Mouse (Mus musculus): Measurements from ENCODE around the gene Padi3. TPM values are rescaled to one million over a fixed set of nuclear protein-coding genes. Genes with fewer than 3 reads are reported as not detected.

Gene Padi3
- polyA plus RNA-seq, 1 experiment, result 1.1 TPM

DNA sequence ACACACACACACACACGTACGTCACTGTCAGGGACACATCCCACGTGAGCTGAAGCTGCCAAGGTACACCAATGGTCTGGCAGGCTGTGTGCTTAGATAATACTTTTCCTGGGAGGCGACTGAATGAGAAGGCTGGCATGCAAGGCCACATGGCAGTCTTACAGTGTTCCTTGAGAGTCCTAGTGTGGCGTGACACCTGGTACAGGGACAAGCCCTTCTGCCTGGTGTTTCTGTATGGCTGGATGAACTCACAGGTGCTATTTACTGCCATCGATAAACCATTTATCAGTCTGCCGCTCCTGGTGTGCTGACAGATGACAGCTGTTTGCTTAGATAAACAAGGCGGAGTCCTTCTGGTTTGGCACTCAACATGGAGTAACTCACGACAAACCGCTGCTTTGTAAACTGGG is 44.0 kb upstream of the Padi3 start:
- TF ChIP-seq MAX (IDR thresholded peaks at IDR 0.05) (no peak), MYOD1 (IDR thresholded peaks at IDR 0.05; ENCODE audit: control insufficient read depth, insufficient read length, low read depth) (peak; percentile 59)
- H3K36me3 ChIP-seq (ENCODE audit: control insufficient read depth, insufficient read depth), result no peaks in the 10 kb centered on the region

DNA sequence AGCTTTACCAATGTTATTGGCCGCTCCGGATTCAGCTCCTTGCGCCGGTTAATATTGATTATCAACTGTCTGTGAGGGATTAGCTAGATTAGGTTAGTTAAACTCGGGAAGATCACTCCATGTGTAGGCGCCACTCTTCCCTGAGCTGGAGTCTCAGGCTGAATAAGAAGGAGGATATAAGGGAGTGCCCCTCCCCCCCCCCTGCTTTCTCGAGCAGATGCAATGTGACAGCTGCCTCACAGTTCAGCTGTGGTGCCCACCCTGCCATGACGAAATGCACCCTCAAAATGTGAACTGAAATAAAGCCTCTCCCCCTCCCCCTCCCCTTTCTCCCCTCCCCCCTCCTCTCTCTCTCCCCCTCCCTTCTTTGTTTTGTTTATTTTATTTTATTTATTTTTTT is 43.2 kb upstream of the Padi3 start:
- H3ac ChIP-seq (ENCODE audit: control insufficient read depth, insufficient read length, low read depth), result no peak overlapping the region
- no peak overlapping the region for H3K4me3 ChIP-seq (ENCODE audit: insufficient read depth, poor library complexity, severe bottlenecking)
- no peaks in the 10 kb centered on the region for H3K79me2 ChIP-seq (ENCODE audit: control insufficient read depth, insufficient read depth)
- no peaks in the 10 kb centered on the region for H3K79me3 ChIP-seq (ENCODE audit: low read depth)
- no peaks in the 10 kb centered on the region for H3K36me3 ChIP-seq (ENCODE audit: control insufficient read depth, insufficient read depth)
- no peaks in the 10 kb centered on the region for H3K27me3 ChIP-seq (ENCODE audit: control insufficient read depth, insufficient read depth, insufficient read length)
- TF ChIP-seq MAX (IDR thresholded peaks at IDR 0.05) (no peak), FOSL1 (IDR thresholded peaks at IDR 0.05; ENCODE audit: insufficient read depth, low read length, poor library complexity, severe bottlenecking) (no peak), USF1 (IDR thresholded peaks at IDR 0.05; ENCODE audit: low read depth) (no peak), CTCF (IDR thresholded peaks at IDR 0.05; ENCODE audit: control insufficient read depth, insufficient read depth, insufficient read length) (no peak), MYOG (IDR thresholded peaks at IDR 0.05; ENCODE audit: control insufficient read depth, extremely low read depth, insufficient read length) (no peak), MYOD1 (IDR thresholded peaks at IDR 0.05; ENCODE audit: control insufficient read depth, insufficient read length, low read depth) (no peak), CEBPB (IDR thresholded peaks at IDR 0.05; ENCODE audit: low read depth) (no peak)

More for the DNA sequence above, 44.0 kb upstream of the Padi3 start:
- no peaks in the 10 kb centered on the region for H3K79me2 ChIP-seq (ENCODE audit: control insufficient read depth, insufficient read depth)
- H3K4me3 ChIP-seq (ENCODE audit: insufficient read depth, poor library complexity, severe bottlenecking), result no peak overlapping the region
- H3K79me3 ChIP-seq (ENCODE audit: low read depth), result no peaks in the 10 kb centered on the region
- H3ac ChIP-seq (ENCODE audit: control insufficient read depth, insufficient read length, low read depth), result no peak overlapping the region
- no peaks in the 10 kb centered on the region for H3K27me3 ChIP-seq (ENCODE audit: control insufficient read depth, insufficient read depth, insufficient read length)

DNA sequence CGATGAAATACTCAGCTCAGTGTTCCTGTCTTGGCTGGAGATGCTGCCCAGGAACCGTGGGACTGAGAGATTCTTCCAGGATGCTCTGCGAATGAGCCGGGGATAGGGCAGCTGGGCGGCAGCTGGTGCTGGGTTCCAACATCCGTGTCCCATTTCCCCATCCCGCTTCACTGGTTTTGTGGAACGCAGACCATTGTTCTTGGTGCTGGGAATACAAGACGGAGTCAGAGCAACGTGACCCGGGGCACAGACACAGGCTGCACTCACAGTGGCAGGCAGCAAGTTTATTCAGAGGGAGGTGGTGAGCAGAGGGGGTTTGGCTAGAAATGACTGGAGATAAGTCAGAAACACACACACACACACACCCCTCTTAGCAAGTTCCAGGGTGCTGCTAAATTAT is 38.9 kb upstream of the Padi3 start:
- Histone ChIP-seq H3K79me3 (ENCODE audit: low read depth) (no peaks in the 10 kb centered on the region), H3K27me3 (ENCODE audit: control insufficient read depth, insufficient read depth, insufficient read length) (peaks cover 6% of the 10 kb centered on the region), H3K36me3 (ENCODE audit: control insufficient read depth, insufficient read depth) (no peaks in the 10 kb centered on the region), H3ac (ENCODE audit: control insufficient read depth, insufficient read length, low read depth) (no peak overlapping the region), H3K4me3 (ENCODE audit: insufficient read depth, poor library complexity, severe bottlenecking) (no peak overlapping the region), H3K79me2 (ENCODE audit: control insufficient read depth, insufficient read depth) (no peaks in the 10 kb centered on the region)
- TF ChIP-seq CTCF (IDR thresholded peaks at IDR 0.05; ENCODE audit: control insufficient read depth, insufficient read depth, insufficient read length), result no peak
- TF ChIP-seq CEBPB (IDR thresholded peaks at IDR 0.05; ENCODE audit: low read depth), result no peak
- no peak for TF ChIP-seq MYOD1 (IDR thresholded peaks at IDR 0.05; ENCODE audit: control insufficient read depth, insufficient read length, low read depth)
- TF ChIP-seq USF1 (IDR thresholded peaks at IDR 0.05; ENCODE audit: low read depth), result no peak
- TF ChIP-seq MYOG (IDR thresholded peaks at IDR 0.05; ENCODE audit: control insufficient read depth, extremely low read depth, insufficient read length), result no peak
- TF ChIP-seq MAX (IDR thresholded peaks at IDR 0.05), result no peak
- no peak for TF ChIP-seq FOSL1 (IDR thresholded peaks at IDR 0.05; ENCODE audit: insufficient read depth, low read length, poor library complexity, severe bottlenecking)

DNA sequence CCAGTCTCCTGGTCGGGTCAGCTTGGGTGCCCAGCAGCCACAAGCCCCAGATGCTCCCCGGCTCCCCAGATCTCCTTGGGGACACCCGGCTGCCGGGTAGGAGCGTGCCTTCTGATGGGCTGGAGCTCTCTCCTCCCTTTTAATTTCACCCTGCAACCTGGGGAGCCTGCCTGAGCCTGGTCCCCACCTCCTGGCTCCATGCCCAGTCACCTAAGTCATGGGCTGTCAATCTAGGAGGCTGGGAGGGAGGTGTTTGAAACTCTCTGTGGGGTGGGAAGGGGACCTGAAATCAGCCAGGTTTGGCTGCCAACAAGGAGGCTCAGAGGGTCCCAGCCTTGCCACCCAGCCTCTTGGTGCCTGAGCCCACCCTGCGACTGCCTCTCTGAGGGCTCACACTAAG is 35.2 kb upstream of the Padi3 start, which contains the start of gene Padi1:
TSS of gene Padi1 (minus strand) at position 113 of the 400 bp plus-strand sequence.
- TF ChIP-seq FOSL1 (IDR thresholded peaks at IDR 0.05; ENCODE audit: insufficient read depth, low read length, poor library complexity, severe bottlenecking) (no peak), CTCF (IDR thresholded peaks at IDR 0.05; ENCODE audit: control insufficient read depth, insufficient read depth, insufficient read length) (no peak), MAX (IDR thresholded peaks at IDR 0.05) (no peak), USF1 (IDR thresholded peaks at IDR 0.05; ENCODE audit: low read depth) (no peak), CEBPB (IDR thresholded peaks at IDR 0.05; ENCODE audit: low read depth) (no peak), MYOD1 (IDR thresholded peaks at IDR 0.05; ENCODE audit: control insufficient read depth, insufficient read length, low read depth) (no peak), MYOG (IDR thresholded peaks at IDR 0.05; ENCODE audit: control insufficient read depth, extremely low read depth, insufficient read length) (no peak)
- Histone ChIP-seq H3ac (ENCODE audit: control insufficient read depth, insufficient read length, low read depth) (no peak within 1 kb of the TSS), H3K36me3 (ENCODE audit: control insufficient read depth, insufficient read depth) (no peaks in the 10 kb centered on the region), H3K4me3 (ENCODE audit: insufficient read depth, poor library complexity, severe bottlenecking) (no peak within 1 kb of the TSS), H3K27me3 (ENCODE audit: control insufficient read depth, insufficient read depth, insufficient read length) (peaks cover 6% of the 10 kb centered on the region), H3K79me3 (ENCODE audit: low read depth) (no peaks in the 10 kb centered on the region), H3K79me2 (ENCODE audit: control insufficient read depth, insufficient read depth) (no peaks in the 10 kb centered on the region)

DNA sequence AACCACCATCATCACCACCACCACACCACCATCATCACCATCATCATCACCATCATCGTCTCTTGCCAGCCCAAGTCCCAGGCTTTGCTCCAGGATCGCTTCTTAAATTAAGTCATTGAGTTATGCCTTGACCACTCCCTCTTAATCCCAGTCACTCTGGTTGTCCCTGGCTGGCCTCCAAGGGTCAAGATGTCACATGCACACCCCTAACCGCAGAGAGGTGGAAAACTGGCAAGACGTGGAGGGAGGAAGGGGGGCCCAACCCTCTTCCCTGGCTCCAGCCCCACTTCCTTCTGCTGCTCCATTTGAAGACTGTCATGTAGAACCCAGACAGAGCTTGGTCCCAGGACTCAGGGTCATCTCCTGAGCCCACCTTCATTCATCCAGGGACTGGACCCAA is 34.5 kb upstream of the Padi3 start:
- no peak overlapping the region for H3ac ChIP-seq (ENCODE audit: control insufficient read depth, insufficient read length, low read depth)
- peaks cover 6% of the 10 kb centered on the region for H3K27me3 ChIP-seq (ENCODE audit: control insufficient read depth, insufficient read depth, insufficient read length)
- no peaks in the 10 kb centered on the region for H3K79me3 ChIP-seq (ENCODE audit: low read depth)
- H3K4me3 ChIP-seq (ENCODE audit: insufficient read depth, poor library complexity, severe bottlenecking), result no peak overlapping the region
- H3K79me2 ChIP-seq (ENCODE audit: control insufficient read depth, insufficient read depth), result no peaks in the 10 kb centered on the region
- no peak for TF ChIP-seq MYOG (IDR thresholded peaks at IDR 0.05; ENCODE audit: control insufficient read depth, extremely low read depth, insufficient read length)
- TF ChIP-seq MYOD1 (IDR thresholded peaks at IDR 0.05; ENCODE audit: control insufficient read depth, insufficient read length, low read depth), result no peak
- TF ChIP-seq FOSL1 (IDR thresholded peaks at IDR 0.05; ENCODE audit: insufficient read depth, low read length, poor library complexity, severe bottlenecking), result no peak
- TF ChIP-seq CEBPB (IDR thresholded peaks at IDR 0.05; ENCODE audit: low read depth), result no peak
- TF ChIP-seq USF1 (IDR thresholded peaks at IDR 0.05; ENCODE audit: low read depth), result no peak
- TF ChIP-seq MAX (IDR thresholded peaks at IDR 0.05), result no peak
- TF ChIP-seq CTCF (IDR thresholded peaks at IDR 0.05; ENCODE audit: control insufficient read depth, insufficient read depth, insufficient read length), result no peak
- H3K36me3 ChIP-seq (ENCODE audit: control insufficient read depth, insufficient read depth), result no peaks in the 10 kb centered on the region

DNA sequence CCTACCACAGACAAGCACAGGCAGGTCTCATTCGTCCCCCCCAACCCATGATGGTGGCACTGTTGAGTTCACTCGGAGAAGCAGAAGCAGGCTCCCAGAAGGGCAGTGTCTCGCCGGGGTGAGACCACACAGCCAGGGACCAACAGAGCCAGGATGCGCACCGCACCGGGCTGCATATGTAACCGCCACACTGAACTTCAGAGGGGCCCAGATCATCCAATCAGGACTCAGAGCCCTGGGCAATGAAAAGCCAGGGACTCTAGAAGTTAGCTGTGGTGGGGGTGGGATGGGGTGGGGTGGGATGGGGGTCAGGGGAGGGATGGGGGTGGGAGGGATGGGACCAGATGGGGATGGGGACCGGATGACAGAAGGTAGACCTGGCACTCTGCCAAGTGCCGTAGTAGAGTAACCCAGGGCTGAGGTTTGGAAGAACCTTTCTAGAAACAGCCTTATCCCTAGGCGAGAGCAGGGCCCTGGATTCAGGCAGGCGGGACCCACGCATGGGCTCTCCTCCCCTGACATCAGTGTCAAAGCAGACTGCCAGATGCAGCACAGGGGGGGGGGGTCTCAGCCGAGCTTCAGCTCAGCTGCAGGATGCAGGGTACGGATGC is 33.3 kb upstream of the Padi3 start:
- Histone ChIP-seq H3K36me3 (ENCODE audit: control insufficient read depth, insufficient read depth) (no peaks in the 10 kb centered on the region), H3K79me3 (ENCODE audit: low read depth) (no peaks in the 10 kb centered on the region), H3K27me3 (ENCODE audit: control insufficient read depth, insufficient read depth, insufficient read length) (peaks cover 6% of the 10 kb centered on the region), H3ac (ENCODE audit: control insufficient read depth, insufficient read length, low read depth) (no peak overlapping the region), H3K79me2 (ENCODE audit: control insufficient read depth, insufficient read depth) (no peaks in the 10 kb centered on the region), H3K4me3 (ENCODE audit: insufficient read depth, poor library complexity, severe bottlenecking) (no peak overlapping the region)
- no peak for TF ChIP-seq CTCF (IDR thresholded peaks at IDR 0.05; ENCODE audit: control insufficient read depth, insufficient read depth, insufficient read length)
- TF ChIP-seq MYOG (IDR thresholded peaks at IDR 0.05; ENCODE audit: control insufficient read depth, extremely low read depth, insufficient read length), result no peak
- TF ChIP-seq MAX (IDR thresholded peaks at IDR 0.05), result no peak
- TF ChIP-seq CEBPB (IDR thresholded peaks at IDR 0.05; ENCODE audit: low read depth), result no peak
- TF ChIP-seq FOSL1 (IDR thresholded peaks at IDR 0.05; ENCODE audit: insufficient read depth, low read length, poor library complexity, severe bottlenecking), result no peak

Measured in C2C12 (cell line).